Mouse (Mus musculus) CD4-positive naive resting alpha-beta T cell, adult 76 days (primary cell): ENCODE data around the gene Picalm. TPM values are rescaled to one million over a fixed set of nuclear protein-coding genes. Genes with fewer than 3 reads are reported as not detected.

Experiments used
- total RNA-seq: library from RNA; stranded (reverse); gene quantifications from one replicate; pipeline ENCODE4 v1.2.4, GENCODE M21; 2023

Picalm gene
- 228 TPM for total RNA-seq

DNA sequence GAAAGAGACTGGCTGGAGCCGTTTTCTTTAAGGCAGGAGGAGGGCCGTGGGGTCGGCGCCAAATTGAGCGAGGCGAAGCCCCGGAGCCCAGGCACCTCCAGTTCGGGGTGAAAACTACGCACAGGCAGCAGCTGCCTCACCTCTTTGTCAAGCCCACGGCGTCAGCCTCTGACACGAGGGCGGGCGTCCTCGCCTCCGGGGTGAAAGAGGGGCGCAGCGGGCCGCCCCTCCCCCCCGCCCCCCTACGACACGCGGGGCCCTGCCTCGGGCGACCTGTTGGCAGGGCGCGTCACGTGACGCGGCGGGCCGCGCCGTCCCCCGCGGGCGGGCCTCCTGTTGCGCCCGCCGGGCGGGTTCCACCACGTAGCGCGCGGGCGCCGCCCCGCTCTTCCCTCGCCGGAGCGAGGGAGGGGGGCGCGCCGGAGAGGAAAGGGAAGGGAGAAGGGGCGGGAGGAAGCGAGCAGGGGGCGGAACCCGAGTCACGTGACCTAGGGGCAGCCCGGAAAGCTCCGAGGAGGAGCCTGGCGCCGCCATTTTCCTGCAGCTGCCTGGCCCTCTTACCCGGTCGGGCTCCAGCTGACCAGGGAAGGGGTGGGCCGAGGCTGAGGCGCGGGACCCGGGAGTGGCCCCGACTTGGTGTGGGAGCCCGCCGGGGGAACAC is at the start of gene Picalm:
Gene Picalm (plus strand): TSS at position 482 of the 661 bp plus-strand sequence.

Other genes starting within 250 kb of the Picalm start
- not detected for gene Ccdc81, start 226.6 kb upstream of the Picalm start, total RNA-seq
- gene Hikeshi, start 189.0 kb upstream of the Picalm start, total RNA-seq, result 36.9 TPM
- gene Eed, start 149.2 kb upstream of the Picalm start, total RNA-seq, result 167 TPM
- not detected for gene Ccdc83, start 135.6 kb downstream of the Picalm start, total RNA-seq
- 37.8 TPM for gene Sytl2, start 172.0 kb downstream of the Picalm start, total RNA-seq